In genomic region chr17:36915076-36915475, GRCm38 (mm10) we compare ENCODE assay signal across 9 mouse cellular contexts. TPM values are rescaled to one million over a fixed set of nuclear protein-coding genes. Genes with fewer than 3 reads are reported as not detected.
A peak's percentile ranks its signal among the peaks of the same experiment; 100 is the strongest.
DNase-seq lines count a peak whose midpoint lies in the region; ATAC-seq and TF ChIP-seq lines count a peak whose summit lies in the region.
"Had no signal": no experiment of that assay in that cellular context is flagged by ENCODE, and none has a peak within 500 bp of the region (broad histone marks: within the 10 kb centered on the region; RNA-seq: fewer than 3 reads in every experiment).

No protein-coding gene starts in this region.

- H3K4me3 ChIP-seq in G1E (ENCODE audit: low read depth, low read length): no peak overlapping the region
- H3K4me3 ChIP-seq: hindbrain, embryonic 15.5 days had no signal

- H3K36me3 ChIP-seq in G1E (replicated peaks): no peaks in the 10 kb centered on the region
- H3K36me3 ChIP-seq: hindbrain, embryonic 15.5 days had no signal

- no peak; the same call in 1 of the 2 replicates for ATAC-seq in G1E (ENCODE audit: extremely low read depth, insufficient number of reproducible peaks, low FRiP score, poor library complexity, severe bottlenecking)

- H3K9me3 ChIP-seq in G1E (replicated peaks): no peaks in the 10 kb centered on the region
- H3K9me3 ChIP-seq: hindbrain, embryonic 15.5 days had no signal

- peak; percentile 47; the same call in 1 of the 2 replicates for TF ChIP-seq CTCF in G1E (IDR thresholded peaks at IDR 0.05; ENCODE audit: low read depth, low read length)

- peak; percentile 51 for DNase-seq in CD4-positive helper T cell, adult 2 months (ENCODE audit: low read depth, low spot score)
- no peak for DNase-seq in G1E (ENCODE audit: low spot score)
- DNase-seq in cerebellum, adult 9-10 months: peak; percentile 49
- DNase-seq in frontal cortex, postnatal 14 days (ENCODE audit: low spot score in 2 of 2): peak; percentile 25 to 50
- DNase-seq in kidney, postnatal 4 days: peak; percentile 83
- DNase-seq in lung, postnatal 14 days: peak; percentile 76
- DNase-seq in spleen, adult 12 weeks (ENCODE audit: low spot score): peak; percentile 6

- no peaks in the 10 kb centered on the region for H3K27me3 ChIP-seq in G1E (ENCODE audit: insufficient read depth, low read length)
- H3K27me3 ChIP-seq: hindbrain, embryonic 15.5 days had no signal

- peaks cover under 1% of the 10 kb centered on the region; the same call in 1 of the 2 replicates for H3K4me1 ChIP-seq in G1E (ENCODE audit: insufficient read depth, low read depth, low read length)
- H3K4me1 ChIP-seq: hindbrain, embryonic 15.5 days had no signal

RNA-seq across cellular contexts. Expression of gene Trim31, which starts 17.2 kb away (rescaled TPM):
- total RNA-seq in G1E (2014; fragmentation: Nextera tagmentation) (not detected in 2 replicates), G1E (2017) (not detected in 2 replicates)
- polyA plus RNA-seq in G1E (2012): not detected in 2 replicates
- polyA plus RNA-seq: hindbrain, embryonic 15.5 days had no signal

RNA-seq across cellular contexts. Expression of gene Trim40, which starts 25.2 kb away (rescaled TPM):
- total RNA-seq in G1E (2014; fragmentation: Nextera tagmentation) (not detected in 2 replicates), G1E (2017) (0.12 TPM in 1 of 2 replicates, not detected in the other)
- not detected in 2 replicates for polyA plus RNA-seq in G1E (2012)
- polyA plus RNA-seq: stomach, embryonic 14.5 days had no signal

RNA-seq across cellular contexts. Expression of gene Rnf39, which starts 27.6 kb away (rescaled TPM):
- total RNA-seq in G1E (2014; fragmentation: Nextera tagmentation) (not detected in 2 replicates), G1E (2017) (not detected in 2 replicates)
- not detected in 2 replicates for polyA plus RNA-seq in G1E (2012)

RNA-seq across cellular contexts. Expression of gene Ppp1r11, which starts 36.5 kb away (rescaled TPM):
- total RNA-seq in G1E (2014; fragmentation: Nextera tagmentation) (113 and 130 TPM in 2 replicates), G1E (2017) (104 and 113 TPM in 2 replicates)
- 247 and 300 TPM in 2 replicates for polyA plus RNA-seq in G1E (2012)

RNA-seq across cellular contexts. Expression of gene Znrd1, which starts 43.3 kb away (rescaled TPM):
- total RNA-seq in G1E (2014; fragmentation: Nextera tagmentation) (154 and 169 TPM in 2 replicates), G1E (2017) (123 and 127 TPM in 2 replicates)
- 4.7 and 6.8 TPM in 2 replicates for polyA plus RNA-seq in G1E (2012)
